Mouse (Mus musculus): ENCODE results near the gene Defb7.

DNA sequence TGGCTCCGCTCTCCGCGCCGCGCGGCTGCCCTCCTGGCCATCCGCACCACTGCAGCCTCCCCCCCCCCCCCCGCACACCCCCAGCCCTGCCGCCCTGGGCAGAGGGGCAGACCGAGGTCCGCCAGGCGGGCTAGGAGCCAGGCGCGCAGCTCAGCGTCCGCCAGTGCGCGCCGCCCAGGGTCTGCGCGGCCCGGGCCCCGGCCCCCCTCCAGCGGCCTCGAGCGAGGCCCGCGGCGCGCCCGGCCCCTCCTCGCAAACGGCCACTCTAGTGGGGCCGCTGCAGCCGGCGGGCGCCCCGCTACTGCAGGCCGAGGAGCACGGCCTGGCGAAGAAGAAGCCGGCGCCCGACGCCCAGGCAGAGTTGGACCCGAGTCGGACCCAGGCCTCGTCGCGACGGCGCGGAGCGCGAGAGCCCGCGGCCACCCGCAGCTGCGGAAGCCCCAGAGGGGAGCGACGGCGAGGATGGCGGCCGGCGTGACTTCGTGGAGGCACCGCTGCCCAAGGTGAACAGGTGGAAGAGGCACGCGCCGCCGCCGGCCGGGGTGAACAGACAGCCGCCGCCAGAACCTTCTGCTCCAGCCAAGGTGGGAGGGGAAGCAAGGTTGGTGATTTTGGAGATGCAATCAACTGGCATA lies 40.4 kb downstream of the Defb7 start:
- TF ChIP-seq POLR2A (IDR thresholded peaks at IDR 0.05; ENCODE audit: borderline replicate concordance, insufficient read depth, low read length) (no peak), CTCF (IDR thresholded peaks at IDR 0.05; ENCODE audit: borderline replicate concordance, insufficient read depth, low read depth, low read length) (no peak)
